Mouse (Mus musculus): ENCODE data around the gene Gpr146. TPM values are rescaled to one million over a fixed set of nuclear protein-coding genes. Genes with fewer than 3 reads are reported as not detected.

Gpr146 gene
- total and polyA plus RNA-seq, 3 experiments: 21.3 to 34.2 (median 26.8) TPM

GRCm38 (mm10) chr5:139413545-139413944 lies 36.0 kb downstream of the Gpr146 start:
- Histone ChIP-seq H3K36me3 (replicated peaks) (peaks cover 93% of the 10 kb centered on the region), H3K4me1 (ENCODE audit: insufficient read depth, low read depth, low read length) (peaks cover 4% of the 10 kb centered on the region; the same call in 1 of the 2 replicates), H3K9me3 (replicated peaks) (no peaks in the 10 kb centered on the region), H3K4me3 (ENCODE audit: low read depth, low read length) (no peak overlapping the region), H3K27me3 (ENCODE audit: insufficient read depth, low read length) (no peaks in the 10 kb centered on the region)
- DNase-seq (ENCODE audit: low spot score) (no peak), ATAC-seq (ENCODE audit: extremely low read depth, insufficient number of reproducible peaks, low FRiP score, poor library complexity, severe bottlenecking) (no peak)
- TF ChIP-seq TAL1 (conservative IDR thresholded peaks at IDR 0.05; ENCODE audit: low read depth, low read length) (no peak), GATA1 (IDR thresholded peaks at IDR 0.05; ENCODE audit: borderline replicate concordance, low read length) (no peak), GATA2 (IDR thresholded peaks at IDR 0.05; ENCODE audit: borderline replicate concordance, low read depth, low read length) (no peak), POLR2AphosphoS5 (IDR thresholded peaks at IDR 0.05; ENCODE audit: insufficient replicate concordance, low read depth, low read length) (no peak), CTCF (IDR thresholded peaks at IDR 0.05; ENCODE audit: low read depth, low read length) (no peak)

GRCm38 (mm10) chr5:139415001-139415400 lies 37.5 kb downstream of the Gpr146 start:
- TF ChIP-seq GATA2 (IDR thresholded peaks at IDR 0.05; ENCODE audit: borderline replicate concordance, low read depth, low read length): no peak
- TF ChIP-seq GATA1 (IDR thresholded peaks at IDR 0.05; ENCODE audit: borderline replicate concordance, low read length): no peak
- no peak for TF ChIP-seq TAL1 (conservative IDR thresholded peaks at IDR 0.05; ENCODE audit: low read depth, low read length)
- TF ChIP-seq CTCF (IDR thresholded peaks at IDR 0.05; ENCODE audit: low read depth, low read length): no peak
- TF ChIP-seq POLR2AphosphoS5 (IDR thresholded peaks at IDR 0.05; ENCODE audit: insufficient replicate concordance, low read depth, low read length): no peak
- Histone ChIP-seq H3K4me3 (ENCODE audit: low read depth, low read length) (no peak overlapping the region), H3K36me3 (replicated peaks) (peaks cover 93% of the 10 kb centered on the region), H3K4me1 (ENCODE audit: insufficient read depth, low read depth, low read length) (peaks cover 7% of the 10 kb centered on the region; the same call in 1 of the 2 replicates), H3K9me3 (replicated peaks) (no peaks in the 10 kb centered on the region), H3K27me3 (ENCODE audit: insufficient read depth, low read length) (no peaks in the 10 kb centered on the region)
- ATAC-seq (ENCODE audit: extremely low read depth, insufficient number of reproducible peaks, low FRiP score, poor library complexity, severe bottlenecking): no peak
- DNase-seq (ENCODE audit: low spot score): no peak

- TF ChIP-seq GATA2 (IDR thresholded peaks at IDR 0.05; ENCODE audit: borderline replicate concordance, low read depth, low read length) (no peak), TAL1 (conservative IDR thresholded peaks at IDR 0.05; ENCODE audit: low read depth, low read length) (no peak), GATA1 (IDR thresholded peaks at IDR 0.05; ENCODE audit: borderline replicate concordance, low read length) (no peak), CTCF (IDR thresholded peaks at IDR 0.05; ENCODE audit: low read depth, low read length) (peak; percentile 31; the same call in 1 of the 2 replicates), POLR2AphosphoS5 (IDR thresholded peaks at IDR 0.05; ENCODE audit: insufficient replicate concordance, low read depth, low read length) (no peak)
- H3K9me3 ChIP-seq (replicated peaks): no peaks in the 10 kb centered on the region
- no peak overlapping the region for H3K4me3 ChIP-seq (ENCODE audit: low read depth, low read length)
- DNase-seq (ENCODE audit: low spot score) (no peak), ATAC-seq (ENCODE audit: extremely low read depth, insufficient number of reproducible peaks, low FRiP score, poor library complexity, severe bottlenecking) (no peak)
- H3K27me3 ChIP-seq (ENCODE audit: insufficient read depth, low read length): no peaks in the 10 kb centered on the region
- H3K36me3 ChIP-seq (replicated peaks): peaks cover 86% of the 10 kb centered on the region
- H3K4me1 ChIP-seq (ENCODE audit: insufficient read depth, low read depth, low read length): peaks cover 7% of the 10 kb centered on the region; the same call in 1 of the 2 replicates
Observed at GRCm38 (mm10) chr5:139416942-139417341, 39.4 kb downstream of the Gpr146 start.

- ATAC-seq (ENCODE audit: extremely low read depth, insufficient number of reproducible peaks, low FRiP score, poor library complexity, severe bottlenecking) (no peak), DNase-seq (ENCODE audit: low spot score) (no peak)
- TF ChIP-seq GATA2 (IDR thresholded peaks at IDR 0.05; ENCODE audit: borderline replicate concordance, low read depth, low read length): no peak
- no peak for TF ChIP-seq TAL1 (conservative IDR thresholded peaks at IDR 0.05; ENCODE audit: low read depth, low read length)
- no peak for TF ChIP-seq GATA1 (IDR thresholded peaks at IDR 0.05; ENCODE audit: borderline replicate concordance, low read length)
Observed at GRCm38 (mm10) chr5:139417480-139417879, 40.0 kb downstream of the Gpr146 start.

GRCm38 (mm10) chr5:139418110-139418509 lies 40.6 kb downstream of the Gpr146 start:
- Histone ChIP-seq H3K9me3 (replicated peaks) (no peaks in the 10 kb centered on the region), H3K27me3 (ENCODE audit: insufficient read depth, low read length) (no peaks in the 10 kb centered on the region; the same call in 1 of the 2 replicates), H3K36me3 (replicated peaks) (peaks cover 81% of the 10 kb centered on the region), H3K4me3 (ENCODE audit: low read depth, low read length) (no peak overlapping the region), H3K4me1 (ENCODE audit: insufficient read depth, low read depth, low read length) (peaks cover 5% of the 10 kb centered on the region; the same call in 1 of the 2 replicates)
- DNase-seq (ENCODE audit: low spot score) (no peak), ATAC-seq (ENCODE audit: extremely low read depth, insufficient number of reproducible peaks, low FRiP score, poor library complexity, severe bottlenecking) (no peak)
- TF ChIP-seq GATA2 (IDR thresholded peaks at IDR 0.05; ENCODE audit: borderline replicate concordance, low read depth, low read length) (no peak), TAL1 (conservative IDR thresholded peaks at IDR 0.05; ENCODE audit: low read depth, low read length) (no peak), CTCF (IDR thresholded peaks at IDR 0.05; ENCODE audit: low read depth, low read length) (no peak), GATA1 (IDR thresholded peaks at IDR 0.05; ENCODE audit: borderline replicate concordance, low read length) (no peak), POLR2AphosphoS5 (IDR thresholded peaks at IDR 0.05; ENCODE audit: insufficient replicate concordance, low read depth, low read length) (no peak)

More at GRCm38 (mm10) chr5:139417480-139417879, 40.0 kb downstream of the Gpr146 start:
- Histone ChIP-seq H3K4me3 (ENCODE audit: low read depth, low read length) (no peak overlapping the region), H3K27me3 (ENCODE audit: insufficient read depth, low read length) (no peaks in the 10 kb centered on the region), H3K36me3 (replicated peaks) (peaks cover 84% of the 10 kb centered on the region), H3K9me3 (replicated peaks) (no peaks in the 10 kb centered on the region), H3K4me1 (ENCODE audit: insufficient read depth, low read depth, low read length) (0 out of 2 replicates have a peak, but pooled peaks cover 5% of the 10 kb centered on the region)

GRCm38 (mm10) chr5:139418633-139419032 lies 41.1 kb downstream of the Gpr146 start:
- no peak for DNase-seq (ENCODE audit: low spot score)
- Histone ChIP-seq H3K4me1 (ENCODE audit: insufficient read depth, low read depth, low read length) (peaks cover 5% of the 10 kb centered on the region; the same call in 1 of the 2 replicates), H3K27me3 (ENCODE audit: insufficient read depth, low read length) (no peaks in the 10 kb centered on the region; the same call in 1 of the 2 replicates), H3K4me3 (ENCODE audit: low read depth, low read length) (no peak overlapping the region), H3K9me3 (replicated peaks) (no peaks in the 10 kb centered on the region), H3K36me3 (replicated peaks) (peaks cover 82% of the 10 kb centered on the region)
- TF ChIP-seq POLR2AphosphoS5 (IDR thresholded peaks at IDR 0.05; ENCODE audit: insufficient replicate concordance, low read depth, low read length) (no peak), TAL1 (conservative IDR thresholded peaks at IDR 0.05; ENCODE audit: low read depth, low read length) (no peak), CTCF (IDR thresholded peaks at IDR 0.05; ENCODE audit: low read depth, low read length) (no peak), GATA2 (IDR thresholded peaks at IDR 0.05; ENCODE audit: borderline replicate concordance, low read depth, low read length) (no peak), GATA1 (IDR thresholded peaks at IDR 0.05; ENCODE audit: borderline replicate concordance, low read length) (no peak)
- ATAC-seq (ENCODE audit: extremely low read depth, insufficient number of reproducible peaks, low FRiP score, poor library complexity, severe bottlenecking): no peak; the same call in 1 of the 2 replicates
